Mouse (Mus musculus): Measurements from ENCODE around the gene Dgkb.

DNA sequence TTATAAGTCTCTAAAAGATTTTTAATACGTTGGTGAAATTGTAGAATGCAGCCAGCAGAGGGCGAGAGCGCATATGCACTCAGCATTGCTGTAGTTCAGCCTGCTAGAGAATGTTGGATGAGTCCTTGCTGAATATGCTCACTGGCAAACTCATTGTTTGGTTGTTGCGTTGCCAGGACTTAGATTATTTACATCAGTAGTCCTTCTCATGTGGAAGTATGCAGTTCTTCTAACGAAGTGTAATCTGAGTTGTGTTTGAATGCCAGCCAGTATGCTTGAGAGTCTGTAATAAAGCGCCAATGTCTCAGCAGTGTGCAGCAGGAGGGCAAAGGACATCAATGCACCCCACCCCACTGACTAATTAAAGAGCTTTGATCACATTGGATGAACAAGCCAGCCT lies 525.1 kb downstream of the Dgkb start:
- no peak for TF ChIP-seq CTCF (IDR thresholded peaks at IDR 0.05; ENCODE audit: borderline replicate concordance, control insufficient read depth, extremely low read depth, insufficient read depth, low read length, poor library complexity)
- TF ChIP-seq POLR2A (IDR thresholded peaks at IDR 0.05; ENCODE audit: control insufficient read depth, extremely low read depth, insufficient read depth, low read length, poor library complexity), result no peak

Measured in thymus, adult 2 months (tissue).